Mouse (Mus musculus) urinary bladder, adult 18-20 months (tissue): ENCODE data around the gene Vwa1.
"Not testable (repeated sequence)": the region's sequence is repeated elsewhere in the genome, so short reads cannot be mapped to it uniquely, and the experiment has no call there.

ENCODE experiments used
- DNase-seq, 2 experiments: peaks; one replicate each; pipeline ENCODE4 v3.0.0; 2022; ENCODE audit warnings: low spot score in 2 of 2, mixed read lengths in 2 of 2

Gene Vwa1

GRCm38 (mm10) chr4:155774280-155774754, at the start of gene Vwa1:
Gene Vwa1, minus strand, starts transcription at chr4:155774698.
- DNase-seq = peak; percentile 92 to 97

GRCm38 (mm10) chr4:155823443-155823842, 48.9 kb upstream of the Vwa1 start:
- DNase-seq = no peak

- DNase-seq = no peak
Measured at GRCm38 (mm10) chr4:155821025-155821424, 46.5 kb upstream of the Vwa1 start.

GRCm38 (mm10) chr4:155817533-155817932, 43.0 kb upstream of the Vwa1 start:
- DNase-seq = no peak

GRCm38 (mm10) chr4:155812665-155813181, 38.2 kb upstream of the Vwa1 start:
- no peak for DNase-seq

- DNase-seq = peak; percentile 80 to 93
Measured at GRCm38 (mm10) chr4:155811929-155812664, 37.6 kb upstream of the Vwa1 start, which contains the start of gene Ccnl2. Gene Ccnl2, plus strand, starts transcription at chr4:155812489.

GRCm38 (mm10) chr4:155807841-155808240, 33.3 kb upstream of the Vwa1 start:
- DNase-seq = no peak

GRCm38 (mm10) chr4:155803340-155804041, 29.0 kb upstream of the Vwa1 start:
- DNase-seq = peak; percentile 92 to 96

GRCm38 (mm10) chr4:155802741-155803339, 28.3 kb upstream of the Vwa1 start, which contains the start of gene Mrpl20:
Gene Mrpl20, plus strand, starts transcription at chr4:155802878.
- DNase-seq = no peak

GRCm38 (mm10) chr4:155802075-155802474, 27.6 kb upstream of the Vwa1 start:
- DNase-seq = no peak

GRCm38 (mm10) chr4:155793730-155794129, 19.2 kb upstream of the Vwa1 start:
- no peak for DNase-seq

GRCm38 (mm10) chr4:155791240-155791933, 16.9 kb upstream of the Vwa1 start:
- no peak for DNase-seq

GRCm38 (mm10) chr4:155790650-155791161, 16.2 kb upstream of the Vwa1 start:
- DNase-seq = peak; percentile 53 to 65

- no peak for DNase-seq
Measured at GRCm38 (mm10) chr4:155790021-155790489, 15.6 kb upstream of the Vwa1 start, which contains the start of gene Ankrd65. Gene Ankrd65, plus strand, starts transcription at chr4:155790439.

GRCm38 (mm10) chr4:155788833-155789232, 14.3 kb upstream of the Vwa1 start:
- DNase-seq = not testable (repeated sequence)

- no peak for DNase-seq
Measured at GRCm38 (mm10) chr4:155788300-155788699, 13.8 kb upstream of the Vwa1 start.

GRCm38 (mm10) chr4:155785819-155786218, 11.3 kb upstream of the Vwa1 start, which contains the start of gene Tmem88b:
Gene Tmem88b, minus strand, starts transcription at chr4:155785874.
- DNase-seq = no peak

GRCm38 (mm10) chr4:155785246-155785645, 10.7 kb upstream of the Vwa1 start:
- no peak for DNase-seq

GRCm38 (mm10) chr4:155784081-155784701, 9.7 kb upstream of the Vwa1 start:
- peak; percentile 56 to 83 for DNase-seq

- DNase-seq = no peak
Measured at GRCm38 (mm10) chr4:155783486-155784080, 9.1 kb upstream of the Vwa1 start.
